In the genomic region with DNA sequence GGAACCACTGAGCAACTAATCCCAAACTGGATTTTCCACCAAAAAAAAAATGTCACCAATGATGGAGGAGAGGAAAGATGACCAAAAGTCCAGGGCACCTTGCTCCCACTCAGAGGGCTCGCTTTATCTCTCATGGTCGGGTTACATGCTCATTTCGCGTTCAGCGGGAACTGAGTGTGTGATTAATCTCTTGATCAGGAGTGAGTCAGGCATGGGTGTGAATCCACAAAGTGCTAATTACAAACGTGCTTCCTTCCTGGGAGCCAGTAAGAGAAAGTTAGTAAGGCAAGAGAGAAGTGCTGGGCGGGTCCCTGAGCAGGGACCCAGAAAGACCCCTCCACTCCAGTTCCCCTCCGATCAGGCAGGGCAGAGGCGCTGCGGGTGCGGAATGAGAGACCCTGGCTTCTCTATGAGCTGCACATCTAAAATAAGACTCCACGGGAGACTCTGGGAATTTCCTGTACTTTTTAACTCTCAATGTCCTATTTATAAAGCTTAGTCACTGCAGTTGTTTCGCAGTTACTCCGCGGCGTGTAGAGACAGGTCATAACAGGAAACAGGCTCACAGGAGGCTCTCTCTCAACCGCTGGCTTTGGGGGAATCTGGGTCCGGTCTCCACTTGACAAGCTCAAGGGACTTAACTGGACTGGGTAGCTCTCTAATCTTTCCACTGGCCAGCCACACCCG, we compare ENCODE assay signal across 8 mouse cellular contexts. TPM values are rescaled to one million over a fixed set of nuclear protein-coding genes. Genes with fewer than 3 reads are reported as not detected.
A peak's percentile ranks its signal among the peaks of the same experiment; 100 is the strongest.
DNase-seq lines count a peak whose midpoint lies in the region; ATAC-seq and TF ChIP-seq lines count a peak whose summit lies in the region.

No protein-coding gene starts in this region.

- WGBS in forebrain, postnatal 0 days, result 66% methylated on average over 19 of the region's 19 CpGs

- ATAC-seq in forebrain, postnatal 0 days, result no peak

- peaks cover 28 to 76% of the 10 kb centered on the region in 2 experiments for H3K4me1 ChIP-seq in CH12.LX (ENCODE audit: control insufficient read depth in 1 of 2, insufficient read depth in 2 of 2)
- no peaks in the 10 kb centered on the region for H3K4me1 ChIP-seq in forebrain, postnatal 0 days (ENCODE audit: insufficient read depth)

- H3K27me3 ChIP-seq in CH12.LX (replicated peaks), result no peaks in the 10 kb centered on the region
- no peaks in the 10 kb centered on the region for H3K27me3 ChIP-seq in forebrain, postnatal 0 days (ENCODE audit: insufficient read depth, low read length)

- peak overlapping the region; percentile 48 for H3K9ac ChIP-seq in CH12.LX (ENCODE audit: insufficient read depth, low read depth)
- H3K9ac ChIP-seq in forebrain, postnatal 0 days, result no peak overlapping the region

- H3K27ac ChIP-seq in CH12.LX (ENCODE audit: insufficient read depth, low read depth), result peak overlapping the region; percentile 96
- H3K27ac ChIP-seq in forebrain, postnatal 0 days (ENCODE audit: low read depth, low read length), result peak overlapping the region; percentile 67; the same call in 1 of the 2 replicates

- no peaks in the 10 kb centered on the region for H3K79me2 ChIP-seq in CH12.LX (replicated peaks; ENCODE audit: control insufficient read depth, extremely low read depth, insufficient read depth, poor library complexity, severe bottlenecking)

- H3K36me3 ChIP-seq in CH12.LX (replicated peaks in 1 of 2; ENCODE audit: control insufficient read depth in 1 of 2, insufficient read depth in 1 of 2, low read length in 1 of 2), result no peaks in the 10 kb centered on the region
- H3K36me3 ChIP-seq in forebrain, postnatal 0 days (ENCODE audit: insufficient read depth), result no peaks in the 10 kb centered on the region

- TF ChIP-seq RAD21 in CH12.LX (IDR thresholded peaks at IDR 0.05; ENCODE audit: low read depth, low read length), result no peak; the same call in 1 of the 2 replicates

- H3K4me3 ChIP-seq in CH12.LX (replicated peaks in 1 of 3; ENCODE audit: low read depth in 2 of 3, low read length in 2 of 3, poor library complexity in 1 of 3), result peak overlapping the region; percentile 9 to 27 (median 25)
- no peak overlapping the region for H3K4me3 ChIP-seq in forebrain, postnatal 0 days (ENCODE audit: low read depth, low read length)

- H3K9me3 ChIP-seq in CH12.LX (replicated peaks; ENCODE audit: low read length), result peaks cover 12% of the 10 kb centered on the region
- no peaks in the 10 kb centered on the region for H3K9me3 ChIP-seq in forebrain, postnatal 0 days (ENCODE audit: low read length)

- H3K4me2 ChIP-seq in CH12.LX (ENCODE audit: insufficient read depth, low read depth, poor library complexity, severe bottlenecking), result peak overlapping the region; percentile 84
- no peak overlapping the region for H3K4me2 ChIP-seq in forebrain, postnatal 0 days (ENCODE audit: low read depth)

- DNase-seq in CH12.LX (ENCODE audit: extremely low read depth), result peak; percentile 84
- DNase-seq in adrenal gland, postnatal 36 days, result peak; percentile 12 to 30
- no peak for DNase-seq in forebrain, postnatal 0 days
- peak; percentile 68 for DNase-seq in heart, postnatal 4 days
- peak; percentile 35 for DNase-seq in layer of hippocampus, adult 9-11 months
- DNase-seq in lung, postnatal 25 days (ENCODE audit: low spot score), result peak; percentile 53
- DNase-seq in right cerebral cortex, postnatal 14 days, result peak; percentile 12
- no peak for DNase-seq in ovary, adult 18-20 months (ENCODE audit: low spot score)

- no peak for TF ChIP-seq CTCF in CH12.LX (conservative IDR thresholded peaks at IDR 0.05 in 1 of 2, IDR thresholded peaks at IDR 0.05 in 1 of 2; ENCODE audit: low read depth in 2 of 2, low read length in 2 of 2)
- no peak for TF ChIP-seq CTCF in forebrain, postnatal 0 days (IDR thresholded peaks at IDR 0.05; ENCODE audit: low read depth)

- in situ Hi-C loops in CH12.LX (cut with MboI; ENCODE audit: low pct_ligation_motif_present, low pct_unique_long_range_greater_than_20kb, low sequenced_read_pairs), result loop anchor here (5.0 kb wide), 1 partner anchor 166 kb away; a partner anchor contains a TSS

- TF ChIP-seq EP300 in CH12.LX (IDR thresholded peaks at IDR 0.05; ENCODE audit: low read length), result peak; percentile 93

- no peak for TF ChIP-seq POLR2A in CH12.LX (IDR thresholded peaks at IDR 0.05; ENCODE audit: low read depth, low read length)

- dilution Hi-C loops in CH12.LX (cut with MboI; ENCODE audit: extremely low pct_ligation_motif_present, extremely low pct_unique_long_range_greater_than_20kb, low sequenced_read_pairs), result no loop called here

TF ChIP-seq in CH12.LX, 34 proteins besides CTCF, POLR2A, EP300 and RAD21:
- no peak for TF ChIP-seq PAX5 (IDR thresholded peaks at IDR 0.05; ENCODE audit: low read length)
- peak; percentile 83; the same call in 1 of the 2 replicates for TF ChIP-seq SIN3A (IDR thresholded peaks at IDR 0.05; ENCODE audit: low read length)
- peak; percentile 78; the same call in 1 of the 2 replicates for TF ChIP-seq CHD2 (IDR thresholded peaks at IDR 0.05; ENCODE audit: low read length)
- 0 out of 2 replicates have a peak, but pooled peaks have one; percentile 37 for TF ChIP-seq MYC (IDR thresholded peaks at IDR 0.05; ENCODE audit: low read depth, low read length)
- TF ChIP-seq MEF2A (IDR thresholded peaks at IDR 0.05; ENCODE audit: borderline replicate concordance, low read depth, low read length), result peak; percentile 99
- peak; percentile 30; the same call in 1 of the 2 replicates for TF ChIP-seq MAX (IDR thresholded peaks at IDR 0.05; ENCODE audit: low read length)
- TF ChIP-seq CHD1 (IDR thresholded peaks at IDR 0.05; ENCODE audit: low read depth, low read length), result peak; percentile 97
- TF ChIP-seq MXI1 (IDR thresholded peaks at IDR 0.05; ENCODE audit: low read depth, low read length), result no peak
- TF ChIP-seq BHLHE40 (IDR thresholded peaks at IDR 0.05; ENCODE audit: low read depth, low read length), result peak; percentile 87
- TF ChIP-seq MAZ (IDR thresholded peaks at IDR 0.05; ENCODE audit: low read depth, low read length), result peak; percentile 38; the same call in 1 of the 2 replicates
- 0 out of 2 replicates have a peak, but pooled peaks have one; percentile 11 for TF ChIP-seq NELFE (IDR thresholded peaks at IDR 0.05; ENCODE audit: low read depth, low read length)
- no peak for TF ChIP-seq E2F4 (IDR thresholded peaks at IDR 0.05; ENCODE audit: insufficient replicate concordance, low read depth, low read length)
- TF ChIP-seq UBTF (IDR thresholded peaks at IDR 0.05; ENCODE audit: low read depth, low read length), result no peak
- peak; percentile 51; the same call in 1 of the 2 replicates for TF ChIP-seq ELF1 (IDR thresholded peaks at IDR 0.05; ENCODE audit: low read depth, low read length)
- TF ChIP-seq RCOR1 (conservative IDR thresholded peaks at IDR 0.05; ENCODE audit: low read depth, low read length), result peak; percentile 21; the same call in 1 of the 2 replicates
- no peak for TF ChIP-seq ZKSCAN1 (IDR thresholded peaks at IDR 0.05; ENCODE audit: borderline replicate concordance, low read depth, low read length)
- TF ChIP-seq IRF4 (IDR thresholded peaks at IDR 0.05; ENCODE audit: low read depth, low read length), result peak; percentile 90
- no peak for TF ChIP-seq MAFK (IDR thresholded peaks at IDR 0.05; ENCODE audit: insufficient replicate concordance, low read length)
- TF ChIP-seq ZNF384 (IDR thresholded peaks at IDR 0.05; ENCODE audit: low read depth, low read length), result no peak
- TF ChIP-seq HCFC1 (IDR thresholded peaks at IDR 0.05; ENCODE audit: low read depth, low read length), result no peak
- TF ChIP-seq USF1 (IDR thresholded peaks at IDR 0.05; ENCODE audit: low read depth, low read length), result no peak
- no peak for TF ChIP-seq USF2 (conservative IDR thresholded peaks at IDR 0.05; ENCODE audit: low read depth, low read length)
- TF ChIP-seq ETS1 (conservative IDR thresholded peaks at IDR 0.05; ENCODE audit: low read depth, low read length), result peak; percentile 95
- TF ChIP-seq TCF12 (IDR thresholded peaks at IDR 0.05; ENCODE audit: low read depth, low read length), result peak; percentile 86
- TF ChIP-seq GABPA (IDR thresholded peaks at IDR 0.05; ENCODE audit: insufficient replicate concordance, low read depth, low read length), result no peak
- TF ChIP-seq JUN (IDR thresholded peaks at IDR 0.05; ENCODE audit: insufficient read depth, low read depth, low read length), result peak; percentile 60
- peak; percentile 49; the same call in 1 of the 2 replicates for TF ChIP-seq JUND (conservative IDR thresholded peaks at IDR 0.05; ENCODE audit: low read depth, low read length)
- 0 out of 2 replicates have a peak, but pooled peaks have one; percentile 41 for TF ChIP-seq TBP (conservative IDR thresholded peaks at IDR 0.05; ENCODE audit: low read depth, low read length)
- no peak for TF ChIP-seq NRF1 (IDR thresholded peaks at IDR 0.05; ENCODE audit: low read depth, low read length)
- TF ChIP-seq POLR2AphosphoS2 (IDR thresholded peaks at IDR 0.05; ENCODE audit: low read depth, low read length), result no peak
- peak; percentile 29; the same call in 1 of the 2 replicates for TF ChIP-seq SMC3 (IDR thresholded peaks at IDR 0.05; ENCODE audit: low read depth, low read length)

RNA-seq across cellular contexts. Expression of a gene that starts 45.0 kb away (rescaled TPM):
- total RNA-seq in CH12.LX (2012; rRNA removed) (14.4 and 14.9 TPM in 2 replicates), CH12.LX (2014; rRNA removed) (23.5 and 24.8 TPM in 2 replicates)
- polyA plus RNA-seq in CH12.LX (2012; ENCODE audit: insufficient read length, low read depth), result 31.5 and 38.9 TPM in 2 replicates
- total RNA-seq in adrenal gland, postnatal 36 days (2021), result 10 to 100 TPM; 11.5 to 14.9 TPM
- 8.9 and 13.8 TPM in 2 replicates for total RNA-seq in forebrain, postnatal 0 days (2014; rRNA removed)
- 39.2 and 42.1 TPM in 2 replicates for polyA plus RNA-seq in forebrain, postnatal 0 days (2015; fragmentation: Nextera tagmentation; extraction: Ambion mirVana)
- 1 to 10 TPM; 6.3 to 6.9 TPM for total RNA-seq in heart, postnatal 4 days (2021)

Comparison
In these comparisons a context has a peak if more than half of its experiments do, and no peak if none do; other contexts are left out.
1. DNase-seq: peak in CH12.LX (single experiment), adrenal gland, postnatal 36 days (2 of 2), heart, postnatal 4 days (single experiment), layer of hippocampus, adult 9-11 months (single experiment), lung, postnatal 25 days (single experiment) and right cerebral cortex, postnatal 14 days (single experiment); none in forebrain, postnatal 0 days (single experiment) and ovary, adult 18-20 months (single experiment).